10 mouse cellular contexts compared by ENCODE assay signal in genomic region chr1:87961459-87962167, GRCm38 (mm10). TPM values are rescaled to one million over a fixed set of nuclear protein-coding genes. Genes with fewer than 3 reads are reported as not detected.
DNase-seq lines count a peak whose midpoint lies in the region; ATAC-seq and TF ChIP-seq lines count a peak whose summit lies in the region.
"Had no signal": no experiment of that assay in that cellular context is flagged by ENCODE, and none has a peak within 500 bp of the region (broad histone marks: within the 10 kb centered on the region; RNA-seq: fewer than 3 reads in every experiment).

No protein-coding gene starts in this region.

- H3K36me3 ChIP-seq in stomach, embryonic 14.5 days (ENCODE audit: control insufficient read depth, insufficient read depth, low read length): peaks cover 48% of the 10 kb centered on the region
- peaks cover 11% of the 10 kb centered on the region; the same call in 1 of the 2 replicates for H3K36me3 ChIP-seq in stomach, postnatal 0 days (ENCODE audit: control insufficient read depth, insufficient read depth, low read length)

- no peak overlapping the region for H3K9ac ChIP-seq in stomach, embryonic 14.5 days (replicated peaks; ENCODE audit: low read depth, low read length)
- no peak overlapping the region for H3K9ac ChIP-seq in stomach, postnatal 0 days (ENCODE audit: low read length)
- H3K9ac ChIP-seq: forebrain, postnatal 0 days had no signal

- no peak for TF ChIP-seq EP300 in stomach, postnatal 0 days (optimal IDR thresholded peaks at IDR 0.05)

- H3K27me3 ChIP-seq in stomach, embryonic 14.5 days (ENCODE audit: control insufficient read depth, insufficient read depth, low read length): no peaks in the 10 kb centered on the region
- H3K27me3 ChIP-seq in stomach, postnatal 0 days (ENCODE audit: control insufficient read depth, insufficient read depth, low read length): no peaks in the 10 kb centered on the region
- H3K27me3 ChIP-seq: Patski had no signal

- no peak overlapping the region for H3K4me3 ChIP-seq in stomach, embryonic 14.5 days (ENCODE audit: low read depth, low read length)
- no peak overlapping the region for H3K4me3 ChIP-seq in stomach, postnatal 0 days (ENCODE audit: low read depth, low read length)
- H3K4me3 ChIP-seq in embryonic fibroblast, embryonic 13.5 days (ENCODE audit: insufficient read depth, low read length): no peak overlapping the region

- TF ChIP-seq CTCF in stomach, postnatal 0 days (IDR thresholded peaks at IDR 0.05; ENCODE audit: low read depth): no peak
- TF ChIP-seq CTCF in embryonic fibroblast, embryonic 13.5 days (IDR thresholded peaks at IDR 0.05; ENCODE audit: borderline replicate concordance, insufficient read depth, low read length): no peak

- WGBS in stomach, embryonic 14.5 days: 81% methylated on average over 2 of the region's 2 CpGs
- WGBS in stomach, postnatal 0 days: 80% methylated on average over 2 of the region's 2 CpGs

- no peak overlapping the region for H3K27ac ChIP-seq in stomach, embryonic 14.5 days (ENCODE audit: low read length)
- no peak overlapping the region for H3K27ac ChIP-seq in stomach, postnatal 0 days (replicated peaks)
- peak overlapping the region; percentile 96 for H3K27ac ChIP-seq in embryonic fibroblast, embryonic 13.5 days (ENCODE audit: insufficient read depth, low read length)

- no peak overlapping the region for H3K4me2 ChIP-seq in stomach, embryonic 14.5 days (replicated peaks; ENCODE audit: low read depth, low read length)
- no peak overlapping the region for H3K4me2 ChIP-seq in stomach, postnatal 0 days (replicated peaks; ENCODE audit: low read depth)

- peak; percentile 89; the same call in 1 of the 2 replicates for ATAC-seq in stomach, embryonic 14.5 days (ENCODE audit: insufficient number of reproducible peaks, insufficient read depth, low FRiP score, low read depth)
- ATAC-seq in stomach, postnatal 0 days (ENCODE audit: low FRiP score, low TSS enrichment): no peak
- peak; percentile 31; the same call in 1 of the 2 replicates for ATAC-seq in megakaryocyte, adult 5-6 weeks (ENCODE audit: poor library complexity, severe bottlenecking)
- ATAC-seq: forebrain, postnatal 0 days had no signal

- no peaks in the 10 kb centered on the region for H3K4me1 ChIP-seq in stomach, embryonic 14.5 days (ENCODE audit: control insufficient read depth, insufficient read depth, low read length)
- no peaks in the 10 kb centered on the region for H3K4me1 ChIP-seq in stomach, postnatal 0 days (replicated peaks; ENCODE audit: control insufficient read depth, insufficient read depth)
- peaks cover 21% of the 10 kb centered on the region for H3K4me1 ChIP-seq in embryonic fibroblast, embryonic 13.5 days (ENCODE audit: control insufficient read depth, insufficient read depth, low read length)

- no peak for TF ChIP-seq POLR2A in embryonic fibroblast, embryonic 13.5 days (IDR thresholded peaks at IDR 0.05; ENCODE audit: low read depth, low read length)

- DNase-seq in stomach, postnatal 0 days (ENCODE audit: low spot score): no peak
- no peak for DNase-seq in cerebellum, adult 9-11 months
- DNase-seq in lung, postnatal 36 days: no peak
- no peak for DNase-seq in T-cell, adult 2 months (ENCODE audit: low spot score)
- DNase-seq: forebrain, postnatal 0 days; lung, postnatal 14 days had no signal

- no peaks in the 10 kb centered on the region for H3K9me3 ChIP-seq in stomach, embryonic 14.5 days (ENCODE audit: control insufficient read depth, low read depth, low read length)
- H3K9me3 ChIP-seq in stomach, postnatal 0 days (ENCODE audit: control insufficient read depth, low read length): no peaks in the 10 kb centered on the region

RNA-seq across cellular contexts. Expression of gene Usp40, which starts 46.7 kb away (rescaled TPM):
- polyA plus RNA-seq in stomach, embryonic 14.5 days (2014; fragmentation: Nextera tagmentation; extraction: Ambion mirVana): 41.9 and 43.9 TPM in 2 replicates
- polyA plus RNA-seq in stomach, postnatal 0 days (2015; fragmentation: Nextera tagmentation; extraction: Ambion mirVana): 10.4 and 10.7 TPM in 2 replicates
- polyA plus RNA-seq in embryonic fibroblast, embryonic 13.5 days (2011; ENCODE audit: insufficient read length, low read depth, missing spikeins): 40.6 and 44.4 TPM in 2 replicates
- total RNA-seq in megakaryocyte, adult 5-6 weeks (2015): 7.0 and 8.8 TPM in 2 replicates
- total RNA-seq in megakaryocyte, adult 5-6 weeks (2017): 12.8 and 18.9 TPM in 2 replicates
